Mouse (Mus musculus) CD4-positive, CD25-positive, alpha-beta regulatory T cell, adult 4 months (primary cell): ENCODE data around the gene Polr3a. TPM values are rescaled to one million over a fixed set of nuclear protein-coding genes. Genes with fewer than 3 reads are reported as not detected.
A peak's percentile ranks its signal among the peaks of the same experiment; 100 is the strongest.

Experiments used
- ATAC-seq: one replicate; pipeline ENCODE4 v1.8.0; 2017
- polyA plus RNA-seq, 2 experiments: library from polyadenylated mRNA; unstranded; fragments of 100-300 nt; shearing (Covaris generic); gene quantifications; one replicate each; pipeline ENCODE4 v1.2.1; 2017

Polr3a gene
- 10 to 100 TPM; 18.4 to 26.3 TPM for polyA plus RNA-seq

- peak; percentile 61 for ATAC-seq
Measured at GRCm38 (mm10) chr14:24486773-24487227, at the start of gene Polr3a, which contains the start of gene Rps24. Gene Polr3a, minus strand, starts transcription at chr14:24487058. Gene Rps24, plus strand, starts transcription at chr14:24487125.

- ATAC-seq: no peak
Measured at GRCm38 (mm10) chr14:24534865-24535545, 48.1 kb upstream of the Polr3a start.

GRCm38 (mm10) chr14:24530228-24530627 is 43.4 kb upstream of the Polr3a start:
- no peak for ATAC-seq

- no peak for ATAC-seq
Measured at GRCm38 (mm10) chr14:24526440-24526839, 39.6 kb upstream of the Polr3a start.

DNA sequence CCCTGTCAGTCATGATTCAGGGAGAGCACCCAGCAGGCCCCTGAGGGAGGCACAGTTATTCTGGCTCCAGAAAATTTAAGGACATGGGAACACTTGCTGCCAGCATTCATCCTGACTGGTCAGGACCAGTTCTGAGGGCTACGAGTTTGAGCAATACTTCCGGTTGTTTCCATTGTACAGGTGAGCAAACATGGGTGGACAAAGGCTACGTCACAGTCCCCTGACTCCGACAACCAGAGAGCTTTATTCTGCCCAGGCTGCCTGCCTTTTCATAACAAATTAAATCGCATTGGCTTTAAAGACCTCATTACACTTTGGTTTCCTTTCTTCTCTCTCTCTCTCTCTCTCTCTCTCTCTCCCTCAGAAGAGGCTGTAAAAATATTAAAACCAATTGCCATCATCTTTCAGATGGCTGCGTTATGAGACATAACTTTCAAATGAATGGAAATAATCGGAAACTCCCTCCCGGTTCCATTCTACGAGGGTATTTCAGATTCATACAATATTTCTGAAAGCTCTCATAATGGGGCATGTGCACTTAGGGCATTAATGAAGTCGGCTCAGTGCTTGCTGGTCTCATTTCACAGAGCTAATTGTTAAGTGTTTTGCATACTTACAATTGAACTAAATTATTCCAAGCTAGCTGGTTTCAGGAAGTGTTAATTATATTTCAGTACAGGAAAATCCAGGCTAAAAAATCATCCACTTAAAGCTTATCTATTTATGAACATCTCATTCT is 39.0 kb upstream of the Polr3a start:
- ATAC-seq: no peak

DNA sequence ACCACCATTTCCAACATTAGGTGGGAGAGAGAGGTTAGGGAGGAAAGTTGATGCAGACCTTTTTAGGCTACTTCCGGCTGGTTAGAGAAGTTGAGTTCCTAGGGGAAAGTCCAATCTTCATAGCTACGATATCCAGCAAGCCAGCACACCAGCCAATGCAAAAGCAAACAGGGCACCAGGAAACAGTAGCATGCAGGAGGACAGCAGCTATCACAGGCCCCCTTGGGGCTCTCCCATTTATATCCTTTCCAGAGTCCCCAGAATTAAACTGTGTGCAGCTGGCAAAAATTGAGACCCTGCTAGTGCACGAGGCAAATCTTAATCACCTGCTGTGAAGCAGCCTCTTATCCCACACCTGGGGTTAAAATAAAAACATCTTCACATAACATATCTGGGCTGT is 38.3 kb upstream of the Polr3a start:
- ATAC-seq: no peak

DNA sequence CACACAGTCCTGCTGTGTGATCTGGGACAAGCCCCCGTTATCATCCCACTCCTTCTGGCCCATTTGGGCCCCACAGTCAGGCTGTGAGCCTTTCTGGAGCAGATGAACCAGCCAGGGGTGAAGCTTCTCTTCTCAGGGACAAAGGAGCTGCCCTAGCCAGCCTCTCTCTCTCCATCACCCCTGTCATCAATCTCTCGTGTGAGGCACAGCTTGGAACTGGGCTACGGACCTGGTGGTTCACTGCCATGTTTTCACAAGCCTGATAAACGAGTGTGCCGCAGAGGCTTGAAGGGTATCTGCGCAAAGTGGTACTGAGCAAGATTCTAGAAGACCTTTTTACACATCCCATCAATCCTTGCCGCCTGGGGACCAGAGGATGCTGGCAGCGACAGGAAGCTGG is 34.7 kb upstream of the Polr3a start:
- no peak for ATAC-seq

DNA sequence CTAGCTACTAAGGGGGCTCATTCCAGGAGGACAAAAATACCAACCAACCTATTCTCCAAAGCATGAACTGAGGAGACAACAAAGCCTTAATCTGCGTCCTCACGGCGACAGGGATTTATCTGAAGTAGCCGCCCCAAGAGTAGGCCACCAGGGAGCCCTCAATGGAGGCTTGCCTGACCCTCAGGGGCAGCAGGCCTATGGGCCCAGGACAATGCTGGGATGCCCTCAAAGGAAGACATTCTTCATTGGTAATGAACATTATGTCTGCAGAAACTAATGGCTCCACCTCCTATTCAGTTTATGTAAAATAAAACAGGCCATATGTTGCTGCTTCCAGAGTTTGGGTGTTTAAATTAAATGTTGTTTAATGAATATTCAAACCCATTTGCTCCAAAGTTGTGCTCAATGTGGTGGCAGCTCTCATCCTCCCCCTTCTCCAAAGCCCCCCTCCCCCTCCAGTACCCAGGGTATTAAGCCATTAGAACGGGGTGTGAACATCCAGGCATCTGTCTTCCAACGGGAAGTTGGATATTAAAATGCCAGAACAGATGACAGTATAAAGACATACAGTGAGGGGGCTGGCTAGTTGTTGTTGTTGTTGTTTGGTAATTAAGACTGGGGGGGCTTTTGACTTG is 25.8 kb upstream of the Polr3a start:
- no peak for ATAC-seq

DNA sequence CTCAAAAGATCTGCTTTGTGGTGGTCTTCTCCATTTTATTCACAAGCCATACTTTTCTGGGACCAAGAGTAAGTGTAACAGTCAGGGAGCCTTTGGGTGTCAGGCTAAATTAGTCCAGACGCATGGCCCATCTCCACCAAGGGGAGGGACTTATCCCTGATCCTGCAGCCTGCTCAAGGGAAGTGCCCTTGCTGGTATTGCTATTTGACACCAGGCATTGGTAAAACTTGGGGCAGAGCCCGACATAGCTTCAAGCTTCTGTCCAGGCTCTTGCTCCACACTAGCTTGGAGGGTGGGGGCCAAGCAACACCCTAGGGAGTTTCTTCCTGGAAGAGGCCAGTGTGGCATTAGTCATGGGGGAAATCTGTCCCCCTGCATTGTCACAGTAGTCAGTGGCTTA is 23.8 kb upstream of the Polr3a start:
- no peak for ATAC-seq

GRCm38 (mm10) chr14:24510218-24510617 is 23.4 kb upstream of the Polr3a start:
- ATAC-seq: no peak

DNA sequence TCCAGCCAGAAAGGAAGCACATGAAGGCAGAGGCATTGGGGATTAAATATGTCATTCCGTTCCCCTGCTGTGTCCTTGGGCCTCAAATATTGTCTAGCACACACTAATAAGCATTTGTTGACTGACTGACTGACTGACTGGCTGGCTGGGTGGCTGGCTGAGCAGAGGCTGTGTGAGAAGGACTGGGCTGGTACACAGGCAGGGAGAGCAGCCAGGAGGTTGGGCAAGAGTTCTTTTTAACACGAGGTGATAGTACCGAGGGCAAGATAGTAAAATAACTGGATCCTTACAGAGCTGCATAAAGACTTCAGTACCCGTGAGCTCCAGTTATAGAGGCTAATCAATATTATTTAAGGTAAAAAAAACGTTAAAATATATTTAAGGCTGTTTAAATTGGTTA is 22.7 kb upstream of the Polr3a start:
- ATAC-seq: no peak

DNA sequence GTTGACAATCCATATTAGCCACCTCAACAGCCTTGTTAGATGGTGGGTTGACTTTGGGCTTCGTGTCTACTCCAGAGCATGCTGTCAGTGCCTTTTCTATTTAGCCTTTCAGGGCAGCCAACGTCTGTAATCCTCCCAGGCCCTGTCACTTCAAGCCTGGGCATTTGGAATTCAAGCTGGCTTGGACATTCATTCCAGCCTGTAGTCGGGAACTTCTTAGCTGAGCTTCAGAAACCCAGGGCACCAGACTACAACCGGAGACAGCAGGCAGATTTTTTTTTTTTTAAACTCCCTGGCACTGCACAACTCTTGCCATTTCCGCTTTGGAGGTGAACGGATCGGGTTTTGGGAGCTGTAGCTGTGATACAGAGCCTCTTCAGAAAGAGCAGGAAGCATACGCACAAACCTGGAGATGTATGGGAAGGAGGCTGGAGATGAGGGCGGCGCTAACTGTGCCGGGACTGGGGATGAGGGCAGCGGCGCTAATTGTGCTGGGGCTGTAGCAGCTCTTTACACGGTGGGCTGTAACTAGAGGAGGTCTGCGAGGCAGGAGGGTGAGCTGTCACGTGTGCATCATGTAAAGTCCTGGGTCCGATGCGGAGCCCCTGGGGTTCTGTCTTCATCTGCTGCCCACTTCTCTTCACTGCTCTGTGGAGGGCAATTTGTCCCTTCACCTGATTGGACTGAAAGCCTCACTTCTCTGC is 21.4 kb upstream of the Polr3a start:
- ATAC-seq: no peak

DNA sequence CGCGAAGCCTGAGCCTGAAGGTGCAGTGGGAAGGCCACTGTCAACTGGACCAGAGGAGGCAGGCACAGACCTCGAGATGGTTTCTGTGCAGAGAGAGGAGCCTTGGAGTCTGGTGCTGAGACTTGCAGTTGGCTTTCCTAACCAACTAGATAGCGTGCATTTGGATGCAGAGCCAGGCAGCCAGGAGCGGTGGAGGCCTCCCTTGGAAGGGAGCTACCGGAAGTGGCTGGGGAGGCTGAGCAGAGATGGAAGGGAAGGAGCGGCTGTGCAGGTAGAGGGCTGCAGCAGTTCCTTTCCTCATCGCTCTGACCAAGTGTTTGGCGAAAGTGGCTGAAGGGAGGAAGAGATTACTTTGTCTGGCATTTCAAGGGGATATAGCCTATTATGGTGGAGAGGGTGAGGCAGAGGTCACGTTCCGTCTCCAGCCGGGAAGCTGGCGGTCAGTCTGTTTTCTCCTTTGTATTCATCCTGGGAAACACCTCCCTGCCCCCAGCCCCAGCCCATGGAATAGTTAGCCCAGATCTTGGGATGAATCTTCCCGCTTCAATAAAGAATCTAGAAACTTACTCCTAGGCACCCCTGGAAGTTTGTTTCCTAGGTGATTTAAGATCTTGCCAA is 20.7 kb upstream of the Polr3a start:
- ATAC-seq: no peak

DNA sequence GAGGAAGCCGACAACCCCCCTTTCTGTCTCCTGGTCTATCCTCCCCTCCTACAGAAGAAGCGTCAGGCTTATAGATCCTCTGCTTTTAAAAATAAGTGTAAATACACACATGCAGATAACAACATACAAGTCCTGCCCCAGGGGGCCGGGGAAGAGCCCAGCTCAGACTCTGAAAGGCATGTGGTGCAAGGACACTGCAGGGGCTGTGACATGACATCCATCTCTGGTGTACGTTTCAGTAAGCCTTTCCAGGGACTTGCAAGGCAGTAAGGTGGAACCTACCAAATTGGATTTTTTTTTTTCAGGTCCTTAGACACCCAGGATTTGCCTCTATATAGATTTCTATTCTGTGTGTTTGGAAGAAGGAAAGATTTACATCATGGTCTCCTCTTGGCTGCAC is 14.4 kb upstream of the Polr3a start:
- ATAC-seq: no peak

- ATAC-seq: no peak
Measured at GRCm38 (mm10) chr14:24500845-24501186, 14.0 kb upstream of the Polr3a start.

- ATAC-seq: peak; percentile 65
Measured at GRCm38 (mm10) chr14:24500091-24500844, 13.4 kb upstream of the Polr3a start.

DNA sequence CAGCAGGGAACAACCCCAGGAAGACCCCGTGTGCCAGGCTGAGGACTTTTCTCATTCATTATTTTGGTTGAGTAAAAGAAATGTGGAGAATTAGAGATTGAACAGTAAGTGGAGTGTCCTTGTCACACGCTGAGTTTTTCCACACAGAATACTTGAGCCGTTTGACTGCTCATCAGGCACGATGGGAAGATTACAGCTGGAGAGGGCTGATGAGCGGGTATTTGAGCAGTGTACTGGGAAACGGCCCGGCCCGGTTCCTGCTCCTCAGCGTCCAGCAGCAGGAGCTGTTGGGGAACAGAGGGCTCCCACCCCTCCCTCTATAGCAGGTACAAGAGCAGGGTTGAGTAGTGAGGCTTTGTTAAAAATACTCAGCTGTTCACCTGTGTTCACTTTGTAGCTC is 12.6 kb upstream of the Polr3a start:
- ATAC-seq: no peak

- no peak for ATAC-seq
Measured at GRCm38 (mm10) chr14:24498561-24499255, 11.8 kb upstream of the Polr3a start.

GRCm38 (mm10) chr14:24497443-24497842 is 10.6 kb upstream of the Polr3a start:
- ATAC-seq: no peak

GRCm38 (mm10) chr14:24496507-24496906 is 9.6 kb upstream of the Polr3a start:
- no peak for ATAC-seq

- no peak for ATAC-seq
Measured at GRCm38 (mm10) chr14:24493256-24493655, 6.4 kb upstream of the Polr3a start.
